Mouse (Mus musculus) lung, postnatal 0 days (tissue): ENCODE measurements around the gene Bex4.

Experiments used
- CTCF ChIP-seq: IDR thresholded peaks from 2 replicates; pipeline ENCODE4 v1.5.1; 2016; ENCODE audit warnings: antibody characterized with exemption, mild to moderate bottlenecking
- EP300 ChIP-seq: IDR thresholded peaks from 2 replicates; pipeline ENCODE4 v1.6.1; 2016; ENCODE audit warnings: antibody characterized with exemption, mild to moderate bottlenecking, control low read depth

- TF ChIP-seq EP300 = no peak
- TF ChIP-seq CTCF = no peak
These were observed 34.6 kb upstream of the Bex4 start for GRCm38 (mm10) chrX:136104046-136104723.
